Mouse (Mus musculus): Measurements from ENCODE around the gene Eif2d. TPM values are rescaled to one million over a fixed set of nuclear protein-coding genes. Genes with fewer than 3 reads are reported as not detected.
A peak's percentile ranks its signal among the peaks of the same experiment; 100 is the strongest.

The Eif2d gene
- total RNA-seq (2014; fragmentation: Nextera tagmentation), result 43.3 and 44.9 TPM in 2 replicates
- 17.1 and 25.6 TPM in 2 replicates for total RNA-seq (2017)

DNA sequence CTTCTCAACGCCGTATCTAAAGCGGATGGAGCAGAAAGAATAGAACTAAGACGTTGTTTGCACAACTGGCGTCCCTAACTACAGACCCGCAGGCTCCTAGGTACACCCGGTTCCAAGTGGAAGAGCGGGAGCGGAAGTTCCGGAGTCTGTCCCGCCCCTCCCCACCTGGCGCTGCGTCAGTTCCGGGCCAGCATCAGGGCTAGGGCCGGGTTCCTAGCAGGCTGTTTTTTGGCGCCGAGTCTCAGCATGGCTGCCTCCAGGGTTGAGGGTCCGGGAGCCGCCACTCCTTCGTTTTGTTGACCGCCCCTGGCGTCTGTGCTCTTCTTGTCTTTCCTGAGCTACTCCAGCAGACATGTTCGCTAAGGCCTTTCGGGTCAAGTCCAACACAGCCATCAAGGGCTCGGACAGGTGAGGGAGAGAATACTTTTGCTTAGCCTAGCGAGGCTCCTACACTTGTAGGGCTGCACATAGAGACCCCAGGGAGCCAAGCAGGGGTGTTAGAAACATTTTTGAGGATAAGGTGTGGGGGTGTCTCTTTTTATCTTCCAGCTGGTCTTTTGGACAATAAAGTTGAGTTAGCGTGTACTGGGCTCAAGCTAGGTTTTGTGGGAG is at the start of gene Eif2d:
TSS of gene Eif2d (plus strand) at position 164 of the 612 bp plus-strand sequence.
- peak; percentile 100 for ATAC-seq (replicated peaks; ENCODE audit: poor library complexity, severe bottlenecking)

DNA sequence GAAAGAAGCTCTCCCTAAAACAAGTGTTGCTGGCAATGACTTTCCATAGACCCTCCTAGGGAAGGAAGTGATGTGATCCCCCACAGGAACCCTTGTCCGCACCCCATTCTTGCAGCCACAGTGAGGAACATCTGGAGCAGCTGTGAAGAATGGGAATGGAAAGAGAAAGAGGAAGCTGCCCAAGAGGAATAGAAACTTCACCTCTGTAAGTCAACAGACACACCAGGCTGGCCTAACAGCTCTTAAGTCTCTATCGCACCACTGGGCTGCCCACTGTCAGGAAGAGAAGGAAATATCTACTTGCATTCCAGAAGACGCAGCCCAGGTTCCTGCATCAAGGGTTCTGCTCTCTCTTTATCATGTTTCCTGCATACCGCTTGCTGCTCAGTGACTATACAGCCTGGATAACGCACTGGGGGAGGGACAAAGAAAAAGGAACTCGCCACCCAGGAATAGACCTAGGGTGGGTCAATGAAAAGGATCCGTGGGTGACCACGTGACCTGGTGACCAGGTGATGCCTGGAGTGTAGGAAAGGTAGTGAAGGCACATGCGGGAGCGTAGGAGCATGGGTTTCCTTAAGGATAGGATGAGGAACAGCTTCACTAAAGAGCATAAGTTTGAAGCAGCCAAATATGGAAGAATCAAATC is 49.1 kb upstream of the Eif2d start:
- peak; percentile 92 for ATAC-seq (replicated peaks; ENCODE audit: poor library complexity, severe bottlenecking)

DNA sequence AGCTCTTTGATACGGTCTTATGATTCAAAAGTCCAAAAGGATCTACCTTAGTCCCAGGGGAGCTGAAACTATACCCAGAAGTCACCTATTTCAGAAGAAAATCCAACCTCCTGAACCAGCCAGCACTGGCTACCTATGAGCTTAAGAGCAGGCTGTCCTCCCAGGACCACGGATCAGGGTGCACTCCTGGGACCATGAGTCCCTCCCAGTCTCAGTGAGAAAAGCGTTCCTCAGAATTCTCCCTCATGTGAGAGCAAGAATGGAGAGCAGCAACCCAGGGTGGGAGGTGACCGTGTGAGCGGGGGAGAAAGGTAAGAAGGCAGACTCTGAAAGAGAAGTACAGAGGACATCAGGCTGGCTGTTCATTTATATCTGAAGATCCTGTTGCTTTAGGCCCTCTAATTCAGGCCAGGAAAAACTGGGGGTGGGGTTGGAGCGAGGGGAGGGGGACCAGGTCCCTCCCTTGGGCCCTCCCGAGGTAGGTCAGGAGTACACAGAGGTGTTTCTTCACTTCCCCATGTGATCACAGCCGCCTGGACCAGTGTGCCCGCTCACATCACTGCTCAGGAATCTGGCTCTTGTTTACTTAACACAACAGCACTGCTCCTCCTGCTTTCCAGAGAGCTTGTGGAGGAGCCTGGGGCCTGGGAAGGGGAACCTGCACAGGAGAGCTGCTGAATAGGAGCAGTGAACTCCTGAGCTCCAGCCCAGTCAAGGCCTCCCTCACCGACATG is 45.2 kb upstream of the Eif2d start:
- no peak for ATAC-seq (replicated peaks; ENCODE audit: poor library complexity, severe bottlenecking)

DNA sequence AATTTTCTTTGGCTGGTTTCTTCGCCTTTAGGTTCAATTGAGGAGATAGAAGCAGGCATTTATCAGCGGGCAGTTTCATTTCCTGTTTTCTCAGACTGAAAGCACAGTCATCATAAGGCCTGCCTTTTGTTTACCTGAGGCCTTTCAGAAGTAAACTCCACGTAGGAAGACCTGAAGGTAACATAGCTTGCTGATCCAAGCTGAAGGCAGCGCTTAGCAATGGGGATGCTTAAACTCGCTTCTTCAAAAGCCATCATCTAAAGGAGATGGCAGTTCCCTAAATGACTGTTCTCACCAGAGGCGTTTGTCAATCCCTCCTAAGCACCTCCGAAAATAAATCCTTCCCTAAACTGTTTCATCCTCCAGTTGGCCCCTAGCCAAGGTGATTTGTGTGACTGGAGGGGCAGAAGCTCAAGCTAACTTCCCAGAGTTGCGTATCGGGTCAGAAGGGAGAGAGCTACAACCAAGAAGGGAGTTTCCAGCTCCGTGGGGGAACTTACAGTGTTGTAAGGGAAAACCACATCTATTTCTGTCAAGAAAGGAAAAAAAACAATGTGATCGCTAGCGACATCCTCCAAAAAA is 42.4 kb upstream of the Eif2d start:
- peak; percentile 90 for ATAC-seq (replicated peaks; ENCODE audit: poor library complexity, severe bottlenecking)

DNA sequence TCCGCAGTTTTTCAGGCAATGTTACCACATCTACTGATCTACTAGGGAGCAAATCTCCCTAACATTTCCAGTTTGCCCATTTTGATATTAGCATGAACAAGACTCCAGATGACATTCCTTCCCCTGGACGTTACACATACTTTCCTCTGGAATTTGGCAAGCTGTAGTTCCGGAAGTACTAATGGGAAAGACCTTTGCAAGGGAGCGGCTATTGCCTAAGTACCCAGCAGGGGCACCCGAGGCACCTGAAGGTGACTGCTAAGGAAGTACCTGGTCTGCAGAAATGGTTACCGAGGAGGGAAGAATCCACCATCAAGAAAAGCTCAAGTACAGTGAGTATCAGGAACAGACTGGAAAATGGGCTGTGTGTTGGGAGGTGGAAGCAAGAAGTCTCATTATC is 40.4 kb upstream of the Eif2d start:
- no peak for ATAC-seq (replicated peaks; ENCODE audit: poor library complexity, severe bottlenecking)

DNA sequence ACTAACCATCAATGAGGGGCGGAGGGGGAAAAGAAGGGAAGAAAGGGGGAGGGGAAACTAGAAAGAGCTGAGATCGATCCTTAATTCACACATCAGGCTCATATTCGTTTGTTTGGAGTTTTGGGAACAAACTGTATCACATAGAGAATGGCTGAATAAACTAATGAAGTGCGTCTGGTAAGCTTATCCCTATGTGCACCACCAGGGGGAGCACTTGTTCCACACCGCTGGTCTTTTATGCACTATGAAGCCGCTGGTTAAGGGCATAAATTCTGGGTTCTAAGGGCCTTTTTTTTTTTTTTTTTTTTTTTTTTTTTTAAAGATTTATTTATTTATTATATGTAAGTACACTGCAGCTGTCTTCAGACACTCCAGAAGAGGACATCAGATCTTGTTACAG is 37.0 kb upstream of the Eif2d start:
- ATAC-seq (replicated peaks; ENCODE audit: poor library complexity, severe bottlenecking), result peak; percentile 58; the same call in 1 of the 2 replicates

DNA sequence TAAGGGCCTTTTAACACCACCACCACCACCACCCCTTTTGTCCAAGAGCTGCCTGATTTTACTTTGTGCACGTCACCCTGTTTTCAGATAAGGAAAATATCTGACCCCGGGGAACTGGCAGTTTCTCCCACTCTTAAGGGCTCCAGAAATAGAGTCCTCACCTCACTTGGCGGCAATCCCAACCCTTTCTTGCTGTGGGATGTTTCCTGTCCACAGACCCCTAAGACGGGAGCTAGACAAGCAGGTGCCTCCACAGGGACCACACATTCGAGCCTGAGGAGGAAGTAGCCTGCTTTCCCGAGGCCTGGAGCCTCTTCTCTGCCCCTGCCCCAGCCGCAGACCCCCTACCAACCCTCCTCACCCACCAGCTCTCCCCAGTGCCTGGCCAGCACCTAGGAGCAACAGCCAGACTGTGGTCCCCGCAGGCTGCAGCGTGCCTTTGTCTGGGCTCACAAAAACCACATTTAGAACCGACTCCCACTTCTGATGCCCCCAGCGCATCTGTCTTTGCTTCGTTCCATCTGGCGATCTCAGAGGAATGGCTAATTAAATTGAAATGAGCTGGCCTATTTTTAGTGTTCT is 36.5 kb upstream of the Eif2d start:
- ATAC-seq (replicated peaks; ENCODE audit: poor library complexity, severe bottlenecking), result no peak

DNA sequence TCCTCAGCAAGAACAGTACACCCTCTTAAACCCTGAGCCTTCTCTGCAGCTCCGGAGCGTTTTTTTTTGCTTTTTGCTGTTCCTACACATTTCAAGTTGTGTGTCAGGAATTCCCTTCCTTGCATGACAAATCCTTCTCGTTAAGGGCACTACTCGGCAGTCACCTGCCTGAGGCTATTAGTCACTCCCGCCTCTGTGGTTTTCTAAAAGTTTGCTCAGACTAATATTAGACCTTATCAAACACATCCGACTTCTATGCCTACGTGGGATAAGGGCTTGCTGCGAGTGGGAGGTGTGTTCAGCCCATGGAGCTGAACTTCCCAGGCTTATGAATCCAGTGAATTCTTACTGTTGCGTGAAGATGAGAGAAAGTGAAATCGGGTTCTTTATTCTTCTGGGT is 34.5 kb upstream of the Eif2d start:
- ATAC-seq (replicated peaks; ENCODE audit: poor library complexity, severe bottlenecking), result no peak

DNA sequence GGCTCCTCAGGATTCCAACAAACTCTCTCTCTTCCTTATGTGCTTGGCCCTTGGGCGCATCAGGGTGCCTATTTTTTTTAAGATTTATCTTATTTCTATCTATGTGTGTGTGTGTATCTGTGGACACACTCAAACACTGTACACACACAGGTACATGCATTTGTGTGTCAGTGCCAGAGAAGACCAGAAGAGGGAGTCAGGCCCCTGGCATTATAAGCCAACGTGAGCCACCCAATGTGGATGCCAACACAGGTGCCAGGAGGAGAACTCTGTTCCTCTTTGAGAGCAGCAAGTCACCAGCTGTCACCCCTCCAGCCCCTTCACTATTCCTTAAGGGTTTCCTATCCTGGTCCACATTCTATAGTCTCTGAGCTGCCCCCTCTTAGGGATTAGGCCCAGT is 34.0 kb upstream of the Eif2d start:
- peak; percentile 63 for ATAC-seq (replicated peaks; ENCODE audit: poor library complexity, severe bottlenecking)

DNA sequence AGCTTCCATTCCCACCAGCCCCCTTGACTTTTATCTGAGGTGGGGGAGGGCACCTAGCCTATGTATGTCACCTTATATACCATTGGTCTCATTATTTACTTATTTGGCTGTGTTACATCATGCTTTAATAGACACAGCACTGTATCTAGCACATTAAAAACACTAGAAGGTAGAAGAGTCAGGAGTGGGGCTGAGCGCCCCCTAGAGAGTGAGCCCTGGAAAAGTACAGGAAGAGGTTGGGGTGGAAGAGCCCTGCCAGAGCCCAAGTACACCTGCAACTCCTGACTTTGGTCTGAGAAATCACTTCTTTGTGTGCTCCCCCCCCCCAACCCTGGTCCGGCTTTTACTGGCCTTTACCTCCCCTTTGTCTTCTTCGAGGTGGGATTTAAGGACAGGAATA is 31.0 kb upstream of the Eif2d start:
- ATAC-seq (replicated peaks; ENCODE audit: poor library complexity, severe bottlenecking), result peak; percentile 39

DNA sequence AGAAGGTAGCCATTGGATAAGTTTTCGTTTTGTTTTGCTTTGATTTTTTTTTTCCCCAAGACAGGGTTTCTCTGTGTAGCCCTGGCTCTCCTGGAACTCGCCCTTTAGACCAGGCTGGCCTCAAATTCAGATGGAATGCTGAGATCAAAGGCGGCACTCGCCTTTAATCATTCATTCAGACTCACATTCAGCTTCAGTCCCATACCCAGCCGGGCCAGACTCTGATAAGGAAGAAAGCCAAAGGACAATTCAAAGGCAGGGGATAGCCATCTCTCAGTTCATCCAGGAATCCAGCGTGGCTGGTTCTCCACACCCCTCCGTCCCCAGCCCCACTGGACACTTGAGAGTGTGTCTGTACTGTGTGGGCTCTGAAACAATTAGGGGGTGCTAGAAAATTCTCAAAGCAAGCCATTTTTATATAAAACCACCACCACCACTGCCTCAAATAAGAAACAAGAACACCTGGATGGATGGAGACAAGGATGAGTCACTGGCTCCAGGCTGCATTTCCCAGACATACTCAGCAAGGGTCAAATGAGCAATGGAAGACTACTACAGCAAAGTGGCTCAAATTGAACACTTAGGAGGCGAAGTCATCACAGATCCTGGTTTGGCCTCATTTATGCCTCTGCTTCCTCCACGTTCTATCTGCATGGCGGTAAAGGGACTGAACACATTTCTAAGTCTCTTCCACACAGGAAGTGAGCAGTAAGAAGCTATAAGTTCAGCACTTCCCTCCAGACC is 29.3 kb upstream of the Eif2d start:
- no peak for ATAC-seq (replicated peaks; ENCODE audit: poor library complexity, severe bottlenecking)

DNA sequence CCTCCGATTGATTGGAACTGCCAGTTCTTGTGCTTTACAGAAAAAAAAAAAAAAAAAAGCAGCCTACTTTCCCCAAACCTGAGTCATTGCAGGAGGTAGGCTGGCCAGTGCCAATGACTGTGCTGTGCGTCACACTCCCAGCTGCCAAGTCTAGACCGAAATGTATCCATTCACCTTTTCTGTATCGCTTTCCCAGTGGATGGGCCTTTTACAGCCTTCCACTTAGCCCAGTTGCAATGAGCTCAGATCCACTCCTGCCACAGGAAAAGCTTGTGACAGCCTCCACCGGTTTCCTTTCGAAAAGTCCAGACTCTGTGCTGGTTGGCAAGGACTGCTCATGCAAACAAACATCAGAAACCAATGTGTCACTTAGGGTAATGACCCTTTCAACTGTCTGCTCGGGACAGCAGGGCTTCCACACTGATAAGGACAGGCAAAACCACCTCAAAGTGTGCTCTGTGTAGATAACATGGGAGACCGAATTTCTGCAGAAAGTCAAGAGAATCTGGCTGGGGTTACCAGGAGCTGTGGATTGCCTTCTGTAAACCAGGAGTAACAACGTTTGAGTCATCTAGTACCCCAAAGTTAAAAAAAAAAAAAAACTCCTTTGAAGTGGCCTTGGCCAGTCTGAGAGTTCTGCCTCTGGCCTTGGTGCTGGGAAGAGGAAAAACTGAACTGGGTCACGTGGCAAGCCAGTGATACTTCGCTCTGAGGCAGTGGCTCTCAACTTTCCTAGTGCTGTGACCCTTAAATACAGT is 26.8 kb upstream of the Eif2d start:
- peak; percentile 72 for ATAC-seq (replicated peaks; ENCODE audit: poor library complexity, severe bottlenecking)

DNA sequence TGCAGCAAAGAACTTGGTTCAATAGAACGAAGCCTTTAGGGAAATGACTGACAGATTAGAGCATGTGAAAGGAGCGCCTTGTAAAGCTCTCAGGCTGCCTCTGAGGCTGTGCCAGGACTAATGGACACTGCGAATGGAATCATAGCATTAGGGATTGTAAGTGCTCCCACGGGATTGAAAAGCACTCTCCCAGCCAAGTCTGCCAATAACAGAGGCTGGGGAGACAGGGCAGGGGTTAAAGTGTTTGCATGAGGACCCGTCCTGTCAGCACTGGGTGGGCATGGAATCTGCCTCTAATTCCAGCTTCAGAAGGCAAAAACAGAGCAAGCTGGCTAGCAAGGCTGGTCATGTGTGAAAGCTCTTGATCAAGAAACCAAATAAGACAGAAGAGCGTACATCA is 18.8 kb upstream of the Eif2d start:
- ATAC-seq (replicated peaks; ENCODE audit: poor library complexity, severe bottlenecking), result no peak

DNA sequence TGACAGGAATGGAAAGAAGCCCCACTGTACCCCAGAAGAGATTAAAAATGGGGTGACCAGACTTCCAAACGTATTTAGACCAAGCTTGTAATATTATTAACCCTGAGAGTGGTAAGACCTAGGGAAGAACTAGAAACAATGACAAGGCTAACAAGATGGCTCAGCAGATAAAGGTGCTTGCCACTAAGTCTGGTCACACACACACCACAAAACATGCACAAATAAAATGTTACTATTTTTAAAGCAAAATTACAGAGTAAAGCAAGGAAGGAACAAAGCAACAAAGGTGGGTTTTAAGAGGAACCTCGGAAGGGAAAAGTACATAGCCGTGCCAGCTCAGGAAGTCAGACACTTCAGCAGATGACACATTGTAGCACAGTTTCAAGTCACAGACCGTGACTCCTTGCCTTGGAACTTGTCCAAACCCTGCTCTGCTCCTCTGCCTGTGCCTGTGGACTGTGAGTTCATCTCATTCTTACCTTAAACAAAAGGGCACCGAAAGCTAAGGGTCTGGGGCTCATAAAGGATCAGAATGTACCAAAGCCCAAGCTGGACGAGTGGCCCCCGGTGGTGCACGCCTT is 17.9 kb upstream of the Eif2d start:
- no peak for ATAC-seq (replicated peaks; ENCODE audit: poor library complexity, severe bottlenecking)

DNA sequence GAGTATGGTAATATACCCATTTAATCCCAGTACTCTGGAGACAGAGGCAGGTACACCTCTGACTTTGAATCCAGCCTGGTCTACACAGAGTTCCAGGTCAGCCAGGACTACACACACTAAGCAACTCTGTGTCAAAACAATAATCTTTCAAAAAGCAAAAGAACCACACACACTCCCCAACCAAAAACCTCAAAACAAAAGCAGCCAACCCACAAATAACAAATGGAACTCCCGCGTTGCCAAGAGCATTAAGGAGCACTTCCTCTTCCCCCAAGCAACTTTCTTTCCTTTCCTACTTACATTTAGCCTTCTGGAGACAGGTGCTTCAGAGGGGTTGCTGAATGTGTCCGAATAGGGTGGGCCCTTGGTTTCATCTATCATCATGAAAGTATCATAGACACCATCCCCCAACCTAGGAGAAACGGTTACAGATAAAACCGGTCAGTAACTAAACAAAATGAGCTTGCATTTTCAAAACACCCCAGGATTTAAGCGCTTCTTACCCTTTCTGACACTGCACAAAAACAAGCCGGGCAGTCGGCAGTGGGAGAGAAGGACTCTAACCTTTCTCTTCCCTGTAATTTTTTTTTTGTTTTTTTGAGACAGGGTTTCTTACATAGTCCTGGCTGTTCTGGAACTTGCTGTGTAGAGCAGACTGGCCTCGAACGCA is 16.9 kb upstream of the Eif2d start:
- peak; percentile 17 for ATAC-seq (replicated peaks; ENCODE audit: poor library complexity, severe bottlenecking)

DNA sequence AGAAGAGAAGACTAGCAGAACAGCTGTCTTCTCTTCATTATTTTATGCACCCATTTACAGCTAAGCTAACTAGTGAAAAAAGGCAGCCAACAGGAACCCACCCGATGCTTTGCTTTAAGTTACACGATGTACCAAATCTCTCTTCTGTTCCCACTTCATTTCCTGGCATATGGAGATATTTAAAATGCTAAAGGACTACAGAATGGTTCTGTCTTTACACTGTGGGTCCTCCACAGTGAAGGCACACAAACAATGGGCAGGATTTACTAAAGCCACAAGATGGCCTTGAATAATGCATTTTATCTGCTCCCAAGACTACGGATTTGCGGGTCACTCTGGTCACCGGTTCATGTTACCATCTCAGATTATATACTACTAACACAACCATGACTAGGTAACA is 15.9 kb upstream of the Eif2d start:
- no peak for ATAC-seq (replicated peaks; ENCODE audit: poor library complexity, severe bottlenecking)

DNA sequence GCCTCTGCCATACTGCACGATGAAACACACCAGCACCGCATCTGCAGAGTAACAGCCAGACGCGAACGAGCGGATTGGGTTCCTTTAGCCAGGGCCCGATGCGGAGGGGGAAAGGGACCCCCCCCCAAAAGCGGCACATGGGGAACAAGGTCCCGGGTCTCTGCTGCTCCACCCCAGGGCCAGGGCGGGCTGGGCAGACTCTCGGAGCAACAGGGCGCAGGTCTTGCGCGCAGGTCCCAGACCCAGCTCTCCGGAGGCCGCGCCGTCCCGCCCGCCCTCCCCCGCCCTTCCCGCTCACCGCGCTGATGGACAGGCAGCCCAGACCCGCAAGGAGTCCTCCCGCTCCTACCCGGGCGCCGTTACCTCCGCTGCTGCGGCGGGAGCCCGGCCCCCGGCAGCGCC is 15.3 kb upstream of the Eif2d start:
- no peak for ATAC-seq (replicated peaks; ENCODE audit: poor library complexity, severe bottlenecking)

DNA sequence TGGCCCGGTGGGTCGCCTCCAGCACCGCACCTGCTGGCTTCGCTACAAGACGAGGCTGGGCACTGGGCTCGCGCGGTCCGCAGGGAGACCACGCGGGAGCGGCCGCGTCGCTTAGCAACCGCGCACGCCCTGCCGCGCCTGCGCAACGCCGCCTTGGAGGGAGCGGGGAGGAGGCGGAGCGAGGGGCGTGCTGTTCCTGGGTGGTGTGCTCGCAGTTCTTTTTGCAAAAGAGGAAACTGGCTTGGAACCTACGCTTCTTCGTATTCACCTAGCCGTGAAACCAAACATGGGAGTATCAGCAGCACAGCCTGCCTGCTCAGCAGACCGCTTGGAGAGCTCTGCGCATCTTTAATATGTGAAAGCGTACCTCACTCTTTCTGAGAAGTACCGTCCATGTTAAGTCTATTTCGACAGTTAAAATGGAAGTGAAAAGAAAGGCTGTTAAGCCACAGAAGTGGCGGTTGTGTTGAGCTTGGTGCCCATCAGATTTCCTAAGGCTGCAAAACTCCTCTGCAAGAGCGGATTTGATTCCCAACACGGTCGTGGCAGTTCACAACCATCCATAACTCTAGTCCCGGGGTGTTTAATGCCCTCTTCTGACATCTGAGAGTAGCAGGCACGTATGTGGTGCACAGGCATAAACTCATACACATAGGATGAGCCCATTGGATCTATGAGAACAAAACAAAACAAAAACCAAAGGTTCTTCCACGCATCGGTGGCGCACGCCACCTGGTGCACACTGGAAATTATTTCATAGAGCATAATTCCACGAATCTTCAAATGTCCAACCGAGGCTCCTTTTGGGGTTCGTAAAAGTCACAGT is 14.6 kb upstream of the Eif2d start, which contains the start of gene Dyrk3:
TSS of gene Dyrk3 (minus strand) at position 150 of the 826 bp plus-strand sequence.
- ATAC-seq (replicated peaks; ENCODE audit: poor library complexity, severe bottlenecking), result peak; percentile 68

Measured in granulocyte monocyte progenitor cell, adult 5-6 weeks (primary cell).